Mouse (Mus musculus) lung, adult 2 months (tissue): ENCODE results near the gene Arhgap42. TPM values are rescaled to one million over a fixed set of nuclear protein-coding genes. Genes with fewer than 3 reads are reported as not detected.
A peak's percentile ranks its signal among the peaks of the same experiment; 100 is the strongest.

Experiments used
- DNase-seq: peaks from one replicate; pipeline ENCODE4 v3.0.0; 2022
- H3K4me1 ChIP-seq: fragments of 200-500 bp; 2 replicates; pipeline ENCODE4 v1.6.1; 2011; ENCODE audit warnings: low read length; ENCODE audit not compliant: control insufficient read depth, insufficient read depth
- H3K4me3 ChIP-seq: fragments of 200-500 bp; replicated peaks from 2 replicates; pipeline ENCODE3; 2011; ENCODE audit warnings: low read depth, mild to moderate bottlenecking, control low read depth, low read length; ENCODE audit errors: extremely low read depth
- CTCF ChIP-seq: fragments of 200-500 bp; IDR thresholded peaks from 2 replicates; pipeline ENCODE4 v1.5.1; 2011; ENCODE audit warnings: mild to moderate bottlenecking, low read length, control low read depth; ENCODE audit not compliant: insufficient read depth
- POLR2A ChIP-seq: fragments of 200-500 bp; IDR thresholded peaks from 2 replicates; pipeline ENCODE4 v1.6.1; 2011; ENCODE audit warnings: low read depth, mild to moderate bottlenecking, control low read depth, low read length, borderline replicate concordance; ENCODE audit errors: extremely low read depth
- WGBS: fragments of 180-500 bp; shearing (Covaris S2); methylation state at CpG from one replicate; pipeline ENCODE4 v1.1.7; 2018; 5-methylcytosine and 5-hydroxymethylcytosine counted together
- polyA plus RNA-seq: library from polyadenylated mRNA; depleted of rRNA; stranded (reverse); fragments of >200 nt; gene quantifications from 2 replicates; pipeline ENCODE4 v1.2.3, GENCODE M21; 2012

The Arhgap42 gene
- polyA plus RNA-seq, 1 experiment, result 9.3 TPM

DNA sequence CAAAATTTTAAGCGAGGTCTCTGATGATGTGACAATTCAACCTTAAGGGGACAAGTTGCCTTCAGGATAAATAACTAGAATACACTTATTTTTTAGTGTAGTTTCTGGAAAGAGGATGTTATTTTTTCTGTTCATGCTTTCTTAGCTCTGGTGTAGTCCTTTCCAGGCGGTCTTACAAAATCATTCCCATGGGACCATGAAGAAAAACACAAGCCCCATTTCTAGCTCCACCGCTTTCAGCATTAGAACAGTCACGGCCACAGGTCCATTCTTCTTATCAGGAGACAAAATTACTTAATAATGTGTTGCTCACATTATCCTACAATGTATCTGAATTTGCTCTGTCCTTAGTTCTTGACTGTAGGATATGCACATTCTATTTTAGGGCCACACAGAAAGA, 46.2 kb downstream of the Arhgap42 start:
- Histone ChIP-seq H3K4me3 (no peak overlapping the region), H3K4me1 (peaks cover 2% of the 10 kb centered on the region; the same call in 1 of the 2 replicates)
- no peak for DNase-seq
- 77% methylated on average over 4 of the region's 4 CpGs for WGBS
- no peak for TF ChIP-seq POLR2A
- no peak for TF ChIP-seq CTCF

DNA sequence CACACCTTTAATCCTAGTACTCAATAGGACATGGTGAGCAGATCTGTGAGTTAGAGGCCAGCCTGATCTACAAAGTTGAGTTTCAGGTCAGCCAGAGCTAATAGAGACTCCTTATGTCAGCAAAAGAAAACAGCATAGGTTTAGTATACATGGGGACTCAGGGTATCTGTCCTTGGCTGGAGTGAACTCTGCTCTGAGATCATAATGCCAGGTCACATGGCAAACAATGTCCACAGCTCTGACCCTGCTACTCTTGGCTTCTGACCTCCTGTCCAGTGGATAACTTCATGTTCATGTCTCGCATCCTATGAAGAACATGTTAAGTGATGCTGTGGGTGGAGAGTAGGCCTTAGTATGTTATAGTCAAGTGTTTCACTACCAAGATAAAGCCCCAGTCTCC, 48.1 kb downstream of the Arhgap42 start:
- Histone ChIP-seq H3K4me1 (peaks cover 2% of the 10 kb centered on the region; the same call in 1 of the 2 replicates), H3K4me3 (no peak overlapping the region)
- no peak for DNase-seq
- TF ChIP-seq POLR2A, result no peak
- TF ChIP-seq CTCF, result no peak
- 95% methylated on average over 1 of the region's 1 CpGs for WGBS

DNA sequence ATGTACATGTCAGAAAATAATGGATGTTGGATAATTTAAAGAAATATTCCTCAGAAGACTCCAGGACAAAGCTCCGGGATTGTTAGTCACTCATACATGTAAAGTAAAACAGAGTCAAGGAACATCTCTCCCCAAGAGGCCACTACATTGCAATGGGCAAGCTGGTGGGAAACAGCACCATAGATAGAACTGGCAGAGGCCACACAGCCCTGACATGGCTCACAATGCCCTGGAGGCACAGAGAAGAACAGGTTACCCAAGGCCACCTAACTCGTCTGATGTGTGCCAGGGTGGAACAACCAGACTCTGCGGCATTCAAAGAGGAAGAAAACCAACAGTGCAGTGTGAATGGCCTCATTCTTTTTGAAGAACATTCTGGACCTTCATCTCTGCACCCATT, 50.7 kb downstream of the Arhgap42 start:
- Histone ChIP-seq H3K4me3 (no peak overlapping the region), H3K4me1 (peaks cover 2% of the 10 kb centered on the region; the same call in 1 of the 2 replicates)
- no peak for DNase-seq
- no peak for TF ChIP-seq CTCF
- TF ChIP-seq POLR2A, result no peak
- WGBS, result 71% methylated on average over 3 of the region's 3 CpGs

DNA sequence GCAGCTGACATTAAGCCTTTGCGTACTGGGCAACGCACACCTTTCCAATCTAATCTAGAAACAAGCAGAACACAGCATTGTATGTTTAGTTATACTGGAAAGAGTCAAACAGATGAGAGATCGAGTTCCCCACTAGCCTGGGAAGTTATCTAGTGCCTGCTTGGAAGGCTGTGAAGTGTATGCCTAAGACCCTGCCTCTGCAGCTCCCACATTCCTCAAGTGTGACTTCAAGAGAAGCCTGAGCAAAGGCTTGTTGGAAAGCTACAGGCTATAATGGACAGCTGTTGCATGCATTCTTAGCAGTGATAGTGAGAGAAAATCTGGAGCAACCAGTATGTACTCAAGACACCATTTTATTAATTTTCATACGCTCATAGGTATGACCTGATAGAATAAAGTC, 61.2 kb downstream of the Arhgap42 start:
- no peak overlapping the region for H3K4me3 ChIP-seq
- H3K4me1 ChIP-seq, result no peaks in the 10 kb centered on the region
- WGBS, result 71% methylated on average over 4 of the region's 4 CpGs
- no peak for DNase-seq
- TF ChIP-seq CTCF (no peak), POLR2A (no peak)

DNA sequence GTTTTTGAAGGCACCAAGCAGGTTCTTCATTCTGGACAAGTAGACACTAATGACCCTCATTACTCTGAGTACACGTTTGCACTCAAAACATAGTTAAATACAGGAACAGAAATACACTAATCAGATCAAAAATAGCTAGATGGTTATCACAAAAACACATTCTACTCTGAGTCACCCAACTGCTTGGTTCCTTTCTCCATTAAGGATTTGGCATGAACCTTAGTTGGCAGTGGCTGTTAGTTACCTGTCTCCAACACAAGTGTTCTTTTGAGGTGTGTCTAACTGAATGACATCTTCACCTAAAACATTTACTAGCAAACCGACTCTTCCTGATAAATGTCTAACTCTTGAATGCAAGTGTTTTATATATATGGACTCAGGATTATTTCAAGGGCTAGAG, 64.0 kb downstream of the Arhgap42 start:
- TF ChIP-seq CTCF, result no peak
- no peak for TF ChIP-seq POLR2A
- DNase-seq, result no peak
- Histone ChIP-seq H3K4me3 (no peak overlapping the region), H3K4me1 (no peaks in the 10 kb centered on the region)
- 54% methylated on average over 2 of the region's 2 CpGs for WGBS

DNA sequence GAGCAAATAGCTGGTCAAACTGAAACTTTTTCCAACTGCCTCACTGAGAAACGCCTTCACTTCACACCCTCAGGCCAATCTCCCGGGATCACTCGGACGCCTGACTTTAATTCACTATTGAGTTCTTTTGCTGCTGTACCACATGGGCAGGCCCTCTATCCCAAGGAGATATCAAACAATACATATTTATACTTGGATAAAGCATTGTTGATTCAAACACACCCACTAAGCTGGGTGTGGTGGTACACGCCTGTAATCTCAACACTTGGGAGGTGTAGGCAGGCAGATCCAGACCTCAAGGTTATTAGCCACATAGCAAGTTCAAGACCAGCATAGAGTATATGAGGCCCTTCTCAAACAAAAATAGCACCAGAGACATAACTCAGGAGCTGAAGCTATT, 64.7 kb downstream of the Arhgap42 start:
- Histone ChIP-seq H3K4me1 (no peaks in the 10 kb centered on the region), H3K4me3 (no peak overlapping the region)
- TF ChIP-seq CTCF, result no peak
- no peak for TF ChIP-seq POLR2A
- WGBS, result 67% methylated on average over 5 of the region's 5 CpGs
- DNase-seq, result no peak

DNA sequence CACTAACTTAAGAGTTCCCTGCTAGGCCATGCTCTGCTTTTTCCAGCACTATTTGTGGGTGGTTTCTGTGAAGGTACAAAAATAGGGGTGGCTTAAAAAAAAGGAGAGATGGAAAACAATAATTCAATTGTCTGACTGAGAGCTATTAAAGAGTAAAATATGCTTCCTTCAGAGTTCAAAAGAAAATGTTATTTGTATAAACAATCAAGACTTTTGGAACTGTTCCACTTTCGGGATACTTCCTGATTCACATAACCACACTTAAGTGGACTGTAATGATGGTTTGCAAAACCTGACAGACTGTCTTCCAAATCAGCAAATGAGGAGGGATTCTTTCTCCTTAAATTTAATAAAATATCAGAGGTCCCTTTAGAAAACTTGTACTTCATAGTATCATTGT, 65.8 kb downstream of the Arhgap42 start:
- TF ChIP-seq CTCF, result no peak
- no peak for TF ChIP-seq POLR2A
- no peak for DNase-seq
- 14% methylated on average over 1 of the region's 1 CpGs for WGBS

DNA sequence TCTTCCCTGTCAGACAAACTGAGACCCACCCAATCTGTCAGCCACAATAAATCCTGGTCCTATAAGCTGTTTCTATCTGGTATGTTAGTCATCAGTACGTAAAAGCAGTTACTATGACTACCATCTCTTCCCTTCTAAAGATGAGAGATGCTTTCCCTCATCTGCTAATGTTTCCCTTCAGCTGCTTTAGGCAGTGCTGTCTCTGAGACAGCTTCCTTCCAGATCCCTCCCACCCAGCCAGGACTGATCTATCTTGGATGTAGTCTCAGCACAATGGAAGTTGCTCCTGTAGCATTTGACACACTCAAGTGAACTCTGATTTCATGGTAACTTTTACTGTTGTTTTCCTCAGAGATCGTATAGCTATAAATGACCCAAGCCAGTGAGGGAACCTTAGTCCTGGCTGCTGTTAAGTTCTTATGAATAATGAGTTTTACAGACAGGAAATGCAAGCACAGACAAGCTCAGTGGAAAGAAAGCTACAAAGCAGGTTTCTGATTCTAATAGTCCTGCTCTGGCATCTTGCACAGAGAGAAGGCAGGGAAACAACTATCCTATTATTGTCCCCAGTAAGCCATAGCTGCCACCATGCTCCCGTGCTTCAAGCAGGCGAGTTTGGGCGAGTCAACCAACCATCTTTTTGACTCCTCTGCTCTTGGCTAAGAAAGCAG, 67.6 kb downstream of the Arhgap42 start:
- WGBS, result 66% methylated on average over 5 of the region's 5 CpGs
- no peak overlapping the region for H3K4me3 ChIP-seq
- DNase-seq, result no peak
- TF ChIP-seq POLR2A (no peak), CTCF (no peak)
- H3K4me1 ChIP-seq, result no peaks in the 10 kb centered on the region; the same call in 1 of the 2 replicates

More for the DNA sequence above, 65.8 kb downstream of the Arhgap42 start:
- Histone ChIP-seq H3K4me1 (no peaks in the 10 kb centered on the region), H3K4me3 (no peak overlapping the region)

DNA sequence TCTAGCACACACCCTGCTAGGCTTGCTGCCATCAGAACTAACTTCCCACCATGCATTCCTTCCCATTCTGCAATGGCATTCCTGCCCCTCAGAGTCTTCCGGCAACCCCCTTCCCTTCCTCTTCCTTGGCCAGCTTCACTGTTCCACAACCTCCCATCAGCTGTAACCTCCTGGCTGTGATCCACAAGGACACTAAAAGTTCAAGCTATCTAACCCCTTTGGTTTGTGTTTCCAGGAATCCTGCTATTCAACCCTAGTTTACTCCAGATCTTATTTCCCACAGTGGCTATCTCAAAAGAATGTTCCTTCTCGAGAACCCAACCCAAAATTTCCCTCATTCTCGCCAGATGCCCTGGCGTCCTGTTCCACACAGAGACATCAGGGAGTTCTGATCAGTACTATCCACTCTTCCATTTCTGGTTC, 73.2 kb downstream of the Arhgap42 start:
- TF ChIP-seq CTCF (no peak), POLR2A (no peak)
- H3K4me1 ChIP-seq, result no peaks in the 10 kb centered on the region; the same call in 1 of the 2 replicates
- H3K4me3 ChIP-seq, result no peak overlapping the region
- WGBS, result 35% methylated on average over 4 of the region's 4 CpGs
- DNase-seq, result peak; percentile 12

DNA sequence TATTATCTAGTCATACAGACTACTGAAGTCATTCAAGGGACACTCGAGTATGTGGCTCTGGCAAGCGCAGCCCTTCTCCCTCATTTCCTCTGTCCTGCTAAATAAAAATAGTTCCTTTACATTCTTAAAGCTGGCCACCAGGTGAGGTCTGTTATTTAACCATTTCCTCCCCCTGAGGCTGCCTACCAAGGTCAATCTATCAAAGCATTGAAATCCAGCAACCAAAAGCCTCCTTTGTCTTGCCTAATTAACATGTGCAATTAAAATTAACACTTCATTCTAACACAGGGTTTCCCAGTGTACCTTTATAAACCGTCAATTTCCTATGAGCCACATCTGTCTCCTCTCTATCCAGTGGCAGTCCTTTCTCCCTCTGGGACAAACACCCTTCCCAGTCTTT, 78.2 kb downstream of the Arhgap42 start:
- H3K4me1 ChIP-seq, result no peaks in the 10 kb centered on the region; the same call in 1 of the 2 replicates
- WGBS, result 60% methylated on average over 3 of the region's 3 CpGs
- DNase-seq, result no peak
- no peak for TF ChIP-seq POLR2A
- H3K4me3 ChIP-seq, result no peak overlapping the region
